Mouse (Mus musculus) left cerebral cortex, adult 2 months (tissue): ENCODE data around the gene Olfr564. TPM values are rescaled to one million over a fixed set of nuclear protein-coding genes. Genes with fewer than 3 reads are reported as not detected.

ENCODE experiments used
- DNase-seq, 2 experiments: peaks; one replicate each; pipeline ENCODE4 v3.0.0; 2021 to 2022; ENCODE audit warnings: low spot score in 2 of 2, mixed read lengths in 1 of 2; ENCODE audit errors: extremely low spot score in 1 of 2
- H3K27ac ChIP-seq: fragments of 200-600 bp; 2 replicates; pipeline ENCODE4 v1.8.1; 2022
- H3K4me3 ChIP-seq: fragments of 200-600 bp; 2 replicates; pipeline ENCODE4 v1.8.1; 2022
- CTCF ChIP-seq: fragments of 200-600 bp; IDR thresholded peaks from 2 replicates; pipeline ENCODE4 v1.8.1; 2022; ENCODE audit warnings: antibody characterized with exemption, mild to moderate bottlenecking, moderate library complexity
- intact Hi-C: fragments of 180-260 bp; cut with DNase I; formaldehyde crosslinking; loops from one replicate; pipeline ENCODE4 v1.15.1; 2025
- long read RNA-seq, 2 experiments: library from polyadenylated mRNA; stranded (forward); transcript quantifications; one replicate each; pipeline ENCODE4 v2.0.0; 2021; ENCODE audit warnings: borderline mapping rate in 2 of 2
- total RNA-seq, 2 experiments: library from RNA; stranded (reverse); gene quantifications; 2 replicates each; pipeline ENCODE4 v1.2.3; 2021

Olfr564 gene
- total RNA-seq = not detected
- long read RNA-seq, experiment 1 = 0 reads
- long read RNA-seq, experiment 2 = 0 reads

GRCm38 (mm10) chr7:102803180-102803579 lies at the start of gene Olfr564:
TSS of gene Olfr564 (plus strand) at chr7:102803480.
- H3K4me3 ChIP-seq = no peak within 1 kb of the TSS
- DNase-seq = no peak
- H3K27ac ChIP-seq = no peak within 1 kb of the TSS
- no peak for TF ChIP-seq CTCF
- intact Hi-C loops = no loop called here

- TF ChIP-seq CTCF = no peak
- Histone ChIP-seq H3K4me3 (no peak within 1 kb of the TSS), H3K27ac (no peak within 1 kb of the TSS)
- DNase-seq = no peak
- intact Hi-C loops = no loop called here
Observed at GRCm38 (mm10) chr7:102759266-102759665, 44.0 kb upstream of the Olfr564 start, which contains the start of the genes Olfr560 and Olfr78. TSS of gene Olfr560 (minus strand) at chr7:102759366. TSS of gene Olfr78 (minus strand) at chr7:102759471.

- no peak for DNase-seq
- Histone ChIP-seq H3K27ac (no peak within 1 kb of the TSS), H3K4me3 (no peak within 1 kb of the TSS)
- intact Hi-C loops = no loop called here
- TF ChIP-seq CTCF = no peak
Observed at GRCm38 (mm10) chr7:102770921-102771320, 32.4 kb upstream of the Olfr564 start, which contains the start of gene Olfr561. TSS of gene Olfr561 (plus strand) at chr7:102771221.

Other genes starting within 250 kb of the Olfr564 start
- 1 to 10 TPM; 2.7 to 4.0 TPM for gene Trim21, start 238.0 kb upstream of the Olfr564 start, total RNA-seq
- under 1 TPM; 0.25 to 0.42 TPM for gene Olfr550, start 232.0 kb upstream of the Olfr564 start, total RNA-seq
- gene Olfr551, start 211.6 kb upstream of the Olfr564 start, total RNA-seq = not detected
- gene Olfr552, start 205.7 kb upstream of the Olfr564 start, total RNA-seq = under 1 TPM in 1 of 2 experiments, not detected in 1; 0.07 TPM
- gene Olfr553, start 185.3 kb upstream of the Olfr564 start, total RNA-seq = not detected
- gene Olfr554, start 165.0 kb upstream of the Olfr564 start, total RNA-seq = not detected
- gene Olfr555, start 144.7 kb upstream of the Olfr564 start, total RNA-seq = not detected
- gene Olfr556, start 138.6 kb upstream of the Olfr564 start, total RNA-seq = not detected
- gene Trim68, start 116.2 kb upstream of the Olfr564 start, total RNA-seq = 1 to 10 TPM; 4.9 to 6.2 TPM
- under 1 TPM in 1 of 2 experiments, not detected in 1; 0.21 TPM for gene Olfr557, start 107.6 kb upstream of the Olfr564 start, total RNA-seq
- gene Olfr558, start 101.3 kb upstream of the Olfr564 start, total RNA-seq = under 1 TPM; 0.21 to 0.25 TPM
- gene Olfr33, start 84.4 kb upstream of the Olfr564 start, total RNA-seq = not detected
- gene Olfr559, start 76.0 kb upstream of the Olfr564 start, total RNA-seq = not detected
- gene Olfr560, start 44.1 kb upstream of the Olfr564 start, total RNA-seq = under 1 TPM in 1 of 2 experiments, not detected in 1; 0.16 TPM
- 1 to 10 TPM in 1 of 2 experiments, under 1 TPM in 1; 0.88 to 1.0 TPM for gene Olfr78, start 44.0 kb upstream of the Olfr564 start, total RNA-seq
- not detected for gene Olfr561, start 32.3 kb upstream of the Olfr564 start, total RNA-seq
- gene Olfr566, start 55.3 kb downstream of the Olfr564 start, total RNA-seq = not detected
- gene Olfr568, start 73.6 kb downstream of the Olfr564 start, total RNA-seq = not detected
- gene Olfr569, start 87.4 kb downstream of the Olfr564 start, total RNA-seq = not detected
- not detected for gene Olfr570, start 91.1 kb downstream of the Olfr564 start, total RNA-seq
- gene Olfr571, start 114.1 kb downstream of the Olfr564 start, total RNA-seq = not detected
- gene Olfr572, start 120.9 kb downstream of the Olfr564 start, total RNA-seq = not detected
- not detected for gene Olfr573-ps1, start 139.1 kb downstream of the Olfr564 start, total RNA-seq
- gene Olfr574, start 145.0 kb downstream of the Olfr564 start, total RNA-seq = not detected
- gene Olfr575, start 155.3 kb downstream of the Olfr564 start, total RNA-seq = not detected
- not detected for gene Olfr576, start 159.2 kb downstream of the Olfr564 start, total RNA-seq
- gene Olfr577, start 172.5 kb downstream of the Olfr564 start, total RNA-seq = not detected
- gene Olfr578, start 185.8 kb downstream of the Olfr564 start, total RNA-seq = not detected
- not detected for gene Olfr582, start 234.5 kb downstream of the Olfr564 start, total RNA-seq
- gene Olfr583, start 247.8 kb downstream of the Olfr564 start, total RNA-seq = not detected